Mouse (Mus musculus) CH12.LX (cell line): ENCODE measurements around the gene Lpar5.

ENCODE experiments used
- JUND ChIP-seq: conservative IDR thresholded peaks from 2 replicates; pipeline ENCODE4 v1.6.1; 2011; ENCODE audit warnings: low read depth, low read length, improper control_type of control experiment
- MEF2A ChIP-seq: IDR thresholded peaks from 2 replicates; pipeline ENCODE4 v1.6.1; 2014; ENCODE audit warnings: low read depth, mild to moderate bottlenecking, inconsistent platforms, low read length, improper control_type of control experiment, borderline replicate concordance

GRCm38 (mm10) chr6:125073825-125074224, 6.1 kb downstream of the Lpar5 start:
- TF ChIP-seq JUND, result no peak
- no peak for TF ChIP-seq MEF2A
